Mouse (Mus musculus) heart, embryonic 15.5 days (tissue): Measurements from ENCODE around the gene Smad6. TPM values are rescaled to one million over a fixed set of nuclear protein-coding genes. Genes with fewer than 3 reads are reported as not detected.

Experiments used
- ATAC-seq: fragments of 200-750 bp; cut with Nextera tagmentation; replicated peaks from 2 replicates; pipeline ENCODE4 v1.8.0; 2017; ENCODE audit warnings: low read depth, moderate TSS enrichment; ENCODE audit not compliant: insufficient number of reproducible peaks, insufficient read depth, low FRiP score
- H3K27ac ChIP-seq: fragments of 300-500 bp; sonication (generic); 2 replicates; pipeline ENCODE4 v1.5.1; 2015; ENCODE audit warnings: mild to moderate bottlenecking, inconsistent platforms
- H3K27me3 ChIP-seq: fragments of 300-500 bp; sonication (generic); 2 replicates; pipeline ENCODE4 v1.6.1; 2015; ENCODE audit warnings: inconsistent platforms
- H3K36me3 ChIP-seq: fragments of 300-500 bp; sonication (generic); 2 replicates; pipeline ENCODE4 v1.6.1; 2015; ENCODE audit warnings: mild to moderate bottlenecking, inconsistent platforms
- H3K4me1 ChIP-seq: fragments of 300-500 bp; sonication (generic); replicated peaks from 2 replicates; pipeline ENCODE4 v1.6.1; 2015; ENCODE audit warnings: inconsistent platforms
- H3K4me2 ChIP-seq: fragments of 300-500 bp; sonication (generic); 2 replicates; pipeline ENCODE4 v1.6.1; 2015; ENCODE audit warnings: inconsistent platforms, mild to moderate bottlenecking, moderate library complexity
- H3K4me3 ChIP-seq: fragments of 300-500 bp; sonication (generic); 2 replicates; pipeline ENCODE4 v1.5.1; 2015; ENCODE audit warnings: mild to moderate bottlenecking, inconsistent platforms
- H3K9ac ChIP-seq: fragments of 300-500 bp; sonication (generic); 2 replicates; pipeline ENCODE4 v1.6.1; 2015; ENCODE audit warnings: mild to moderate bottlenecking, inconsistent platforms
- H3K9me3 ChIP-seq: fragments of 300-500 bp; sonication (generic); replicated peaks from 2 replicates; pipeline ENCODE4 v1.6.1; 2016; ENCODE audit warnings: inconsistent platforms
- WGBS: fragments of 180-500 bp; shearing (Covaris S2); methylation state at CpG from one replicate; pipeline ENCODE4 v1.1.7; 2015; ENCODE audit warnings: mixed read lengths; 5-methylcytosine and 5-hydroxymethylcytosine counted together
- polyA plus RNA-seq: library from polyadenylated mRNA; unstranded; fragments of >200 nt; fragmentation: Nextera tagmentation; extraction: Ambion mirVana; gene quantifications from 2 replicates; pipeline ENCODE4 v1.2.1, GENCODE M21; 2015

Gene Smad6
- polyA plus RNA-seq, 1 experiment from 2014 or later, result 16.4 TPM

GRCm38 (mm10) chr9:63981371-63981770 is 40.5 kb downstream of the Smad6 start:
- no peak overlapping the region for H3K9ac ChIP-seq
- no peak for ATAC-seq
- H3K4me3 ChIP-seq, result no peak overlapping the region
- H3K9me3 ChIP-seq, result no peaks in the 10 kb centered on the region
- no peaks in the 10 kb centered on the region for H3K27me3 ChIP-seq
- H3K36me3 ChIP-seq, result no peaks in the 10 kb centered on the region
- peaks cover 98% of the 10 kb centered on the region for H3K4me1 ChIP-seq
- no peak overlapping the region for H3K4me2 ChIP-seq
- peak overlapping the region; percentile 81; the same call in 1 of the 2 replicates for H3K27ac ChIP-seq
- WGBS, result 74% methylated on average over 4 of the region's 4 CpGs

- Histone ChIP-seq H3K4me3 (no peak overlapping the region), H3K27ac (peak overlapping the region; percentile 81), H3K4me2 (peak overlapping the region; percentile 19; the same call in 1 of the 2 replicates), H3K9me3 (no peaks in the 10 kb centered on the region), H3K4me1 (peaks cover 98% of the 10 kb centered on the region), H3K9ac (0 out of 2 replicates have a peak overlapping the region, but pooled peaks have one; percentile 3), H3K27me3 (no peaks in the 10 kb centered on the region), H3K36me3 (no peaks in the 10 kb centered on the region)
- no peak for ATAC-seq
- 21% methylated on average over 18 of the region's 18 CpGs for WGBS
Observed at GRCm38 (mm10) chr9:63980179-63981086, 41.4 kb downstream of the Smad6 start.

DNA sequence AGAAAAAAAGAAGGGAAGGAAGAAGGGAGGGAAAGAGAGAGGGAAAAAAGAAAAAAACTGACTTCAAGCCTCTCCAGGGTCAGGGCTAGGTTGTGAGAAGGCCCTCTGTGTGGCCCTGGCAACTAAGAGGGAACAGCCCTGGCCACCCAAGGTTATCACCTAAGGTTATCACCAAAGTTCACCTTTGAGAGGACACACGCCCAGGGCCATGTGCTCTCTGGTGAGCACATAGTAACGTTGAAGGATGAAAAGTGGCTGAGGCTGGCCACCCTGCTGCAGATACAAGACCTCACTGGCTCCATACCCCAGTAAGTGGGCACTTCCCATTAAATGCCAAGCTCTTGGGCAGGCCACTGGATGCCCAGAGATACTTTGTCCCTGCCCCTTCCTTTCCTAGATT is 42.6 kb downstream of the Smad6 start:
- WGBS, result 39% methylated on average over 2 of the region's 2 CpGs
- H3K4me3 ChIP-seq, result no peak overlapping the region
- H3K27me3 ChIP-seq, result no peaks in the 10 kb centered on the region
- H3K4me2 ChIP-seq, result no peak overlapping the region
- peak overlapping the region; percentile 81 for H3K27ac ChIP-seq
- no peaks in the 10 kb centered on the region for H3K9me3 ChIP-seq
- no peak for ATAC-seq
- no peak overlapping the region for H3K9ac ChIP-seq
- no peaks in the 10 kb centered on the region for H3K36me3 ChIP-seq
- H3K4me1 ChIP-seq, result peaks cover 99% of the 10 kb centered on the region

DNA sequence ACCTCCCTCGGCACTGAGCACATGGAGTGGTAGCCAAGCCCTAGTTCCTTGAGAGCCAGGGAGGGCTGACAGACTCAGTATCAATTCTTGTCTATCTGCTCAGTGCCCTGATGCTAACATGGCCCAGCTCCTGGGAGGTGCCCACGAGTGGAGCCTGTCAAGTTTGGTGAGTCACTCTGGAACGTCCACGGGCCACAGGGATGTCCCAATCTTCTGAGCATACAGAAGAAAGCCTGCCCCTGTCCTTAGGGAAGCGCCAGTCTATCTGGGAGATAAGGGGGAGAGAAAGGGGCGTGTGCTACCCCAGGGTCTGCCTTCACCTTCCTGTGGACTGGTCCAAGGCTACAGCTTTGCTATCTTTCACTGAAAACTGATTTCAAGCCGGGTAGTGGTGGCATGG is 43.2 kb downstream of the Smad6 start:
- H3K27ac ChIP-seq, result peak overlapping the region; percentile 81
- H3K4me2 ChIP-seq, result no peak overlapping the region
- no peak overlapping the region for H3K9ac ChIP-seq
- ATAC-seq, result no peak
- 35% methylated on average over 7 of the region's 7 CpGs for WGBS
- H3K27me3 ChIP-seq, result no peaks in the 10 kb centered on the region
- peaks cover 98% of the 10 kb centered on the region for H3K4me1 ChIP-seq
- H3K36me3 ChIP-seq, result no peaks in the 10 kb centered on the region
- H3K4me3 ChIP-seq, result no peak overlapping the region
- H3K9me3 ChIP-seq, result no peaks in the 10 kb centered on the region

DNA sequence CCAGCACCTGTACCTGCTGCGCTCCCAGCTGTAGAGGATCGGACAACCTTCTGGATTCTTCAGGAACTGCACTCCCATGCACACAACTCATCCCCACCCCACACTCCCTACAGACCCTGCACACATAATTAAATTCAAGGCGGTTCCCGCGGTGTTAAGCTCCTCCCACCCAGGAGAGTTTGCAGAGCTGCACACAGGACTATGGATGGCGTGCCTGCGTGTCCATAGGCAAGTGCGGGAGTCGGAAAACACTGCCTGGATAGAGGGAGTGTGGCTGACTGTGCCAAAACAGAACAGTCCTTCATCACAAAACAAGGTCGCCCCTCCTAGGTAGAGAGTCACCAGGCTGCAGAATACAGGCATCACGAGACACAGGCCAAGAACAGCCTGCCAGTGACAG is 45.9 kb downstream of the Smad6 start:
- Histone ChIP-seq H3K4me2 (peak overlapping the region; percentile 29), H3K4me3 (no peak overlapping the region), H3K36me3 (no peaks in the 10 kb centered on the region), H3K4me1 (peaks cover 96% of the 10 kb centered on the region), H3K27ac (peak overlapping the region; percentile 81), H3K27me3 (no peaks in the 10 kb centered on the region), H3K9ac (0 out of 2 replicates have a peak overlapping the region, but pooled peaks have one; percentile 13), H3K9me3 (no peaks in the 10 kb centered on the region)
- ATAC-seq, result peak; percentile 10; the same call in 1 of the 2 replicates
- 39% methylated on average over 11 of the region's 11 CpGs for WGBS

- Histone ChIP-seq H3K4me2 (no peak overlapping the region), H3K27ac (peak overlapping the region; percentile 81), H3K9me3 (no peaks in the 10 kb centered on the region), H3K4me3 (no peak overlapping the region), H3K27me3 (no peaks in the 10 kb centered on the region), H3K9ac (no peak overlapping the region), H3K36me3 (no peaks in the 10 kb centered on the region), H3K4me1 (peaks cover 96% of the 10 kb centered on the region)
- 40% methylated on average over 13 of the region's 13 CpGs for WGBS
- no peak for ATAC-seq
Observed at GRCm38 (mm10) chr9:63974258-63975023, 47.4 kb downstream of the Smad6 start.

DNA sequence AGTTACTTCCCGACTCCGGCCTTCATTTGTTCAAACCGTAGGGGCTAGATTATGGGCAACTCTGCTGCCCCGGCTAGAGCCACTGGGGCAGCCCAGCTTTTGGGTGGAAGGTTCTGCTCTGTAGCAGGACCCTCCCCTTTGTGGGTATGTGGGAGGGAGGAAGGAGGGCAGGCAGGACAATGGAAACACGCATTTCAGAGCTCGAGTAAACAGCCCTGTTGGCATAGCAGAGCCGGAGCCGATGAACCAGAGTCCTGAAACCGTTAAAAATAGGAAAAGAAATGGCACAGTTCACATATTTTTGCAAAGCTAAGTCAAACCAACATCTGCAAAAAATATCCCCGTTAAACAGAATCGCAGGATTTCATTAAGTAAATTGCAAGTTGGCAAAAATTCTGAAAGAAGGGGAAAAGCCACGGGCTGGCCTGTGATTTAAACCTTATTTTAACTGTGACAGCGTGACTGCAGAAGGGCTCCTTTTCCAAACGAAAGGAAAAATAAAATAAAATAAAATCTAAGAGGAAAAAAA is 48.1 kb downstream of the Smad6 start:
- WGBS, result 60% methylated on average over 14 of the region's 14 CpGs
- Histone ChIP-seq H3K27me3 (no peaks in the 10 kb centered on the region), H3K4me2 (no peak overlapping the region), H3K36me3 (no peaks in the 10 kb centered on the region), H3K9me3 (no peaks in the 10 kb centered on the region), H3K4me1 (peaks cover 97% of the 10 kb centered on the region), H3K9ac (no peak overlapping the region), H3K27ac (peak overlapping the region; percentile 81), H3K4me3 (no peak overlapping the region)
- ATAC-seq, result no peak

GRCm38 (mm10) chr9:63972576-63973290 is 49.1 kb downstream of the Smad6 start:
- Histone ChIP-seq H3K9ac (no peak overlapping the region), H3K4me2 (no peak overlapping the region), H3K27ac (peak overlapping the region; percentile 86), H3K9me3 (no peaks in the 10 kb centered on the region), H3K27me3 (no peaks in the 10 kb centered on the region), H3K36me3 (no peaks in the 10 kb centered on the region), H3K4me3 (no peak overlapping the region), H3K4me1 (peaks cover 97% of the 10 kb centered on the region)
- 81% methylated on average over 11 of the region's 11 CpGs for WGBS
- no peak for ATAC-seq

- no peak for ATAC-seq
- peak overlapping the region; percentile 86 for H3K27ac ChIP-seq
- WGBS, result 33% methylated on average over 4 of the region's 4 CpGs
- no peaks in the 10 kb centered on the region for H3K9me3 ChIP-seq
- no peaks in the 10 kb centered on the region for H3K36me3 ChIP-seq
- H3K4me3 ChIP-seq, result no peak overlapping the region
- H3K27me3 ChIP-seq, result no peaks in the 10 kb centered on the region
- H3K4me2 ChIP-seq, result no peak overlapping the region
- H3K4me1 ChIP-seq, result peaks cover 97% of the 10 kb centered on the region
- no peak overlapping the region for H3K9ac ChIP-seq
Observed at GRCm38 (mm10) chr9:63971557-63971956, 50.3 kb downstream of the Smad6 start.

GRCm38 (mm10) chr9:63970836-63971235 is 51.0 kb downstream of the Smad6 start:
- no peak for ATAC-seq
- Histone ChIP-seq H3K4me2 (no peak overlapping the region; the same call in 1 of the 2 replicates), H3K9ac (0 out of 2 replicates have a peak overlapping the region, but pooled peaks have one; percentile 15), H3K27me3 (no peaks in the 10 kb centered on the region), H3K9me3 (no peaks in the 10 kb centered on the region), H3K36me3 (no peaks in the 10 kb centered on the region), H3K4me3 (no peak overlapping the region), H3K4me1 (peaks cover 96% of the 10 kb centered on the region), H3K27ac (peak overlapping the region; percentile 86)
- 56% methylated on average over 6 of the region's 6 CpGs for WGBS
